Mouse (Mus musculus) MEL (cell line): ENCODE measurements around the gene Npnt. TPM values are rescaled to one million over a fixed set of nuclear protein-coding genes. Genes with fewer than 3 reads are reported as not detected.

Source experiments
- DNase-seq: peaks from one replicate; pipeline ENCODE4 v3.0.0; 2011; ENCODE audit warnings: low read depth, low spot score
- H3K27ac ChIP-seq: 2 replicates; pipeline ENCODE4 v1.5.1; 2012; ENCODE audit warnings: low read depth, mild to moderate bottlenecking, control low read depth, low read length, moderate library complexity; ENCODE audit not compliant: control insufficient read depth
- H3K27me3 ChIP-seq, 2 experiments: fragments of 150-350 bp in 1 of 2; sonication (generic) in 1 of 2; 2 replicates each; pipeline ENCODE4 v1.6.1; 2012; ENCODE audit warnings: low read length in 2 of 2, mild to moderate bottlenecking in 2 of 2, improper control_type of control experiment in 1 of 2, moderate library complexity in 1 of 2; ENCODE audit not compliant: insufficient read depth in 2 of 2, control insufficient read depth in 1 of 2
- H3K36me3 ChIP-seq, 2 experiments: 2 replicates each; pipeline ENCODE4 v1.6.1; 2012 to 2014; ENCODE audit warnings: low read length in 2 of 2, improper control_type of control experiment in 1 of 2, inconsistent platforms in 1 of 2, mild to moderate bottlenecking in 1 of 2; ENCODE audit not compliant: insufficient read depth in 2 of 2, control insufficient read depth in 1 of 2
- H3K4me1 ChIP-seq, 2 experiments: fragments of 150-350 bp in 1 of 2; sonication (generic) in 1 of 2; 2 replicates each; pipeline ENCODE4 v1.6.1; 2012; ENCODE audit warnings: low read length in 2 of 2, improper control_type of control experiment in 1 of 2, mild to moderate bottlenecking in 1 of 2; ENCODE audit not compliant: insufficient read depth in 2 of 2, control insufficient read depth in 1 of 2
- H3K4me3 ChIP-seq, 2 experiments: fragments of 150-350 bp in 1 of 2; sonication (generic) in 1 of 2; 2 replicates each; pipeline ENCODE4 v1.5.1; 2012; ENCODE audit warnings: low read depth in 2 of 2, low read length in 2 of 2, mild to moderate bottlenecking in 2 of 2, moderate library complexity in 2 of 2, control low read depth in 1 of 2, improper control_type of control experiment in 1 of 2; ENCODE audit not compliant: control insufficient read depth in 1 of 2, insufficient read depth in 1 of 2
- H3K79me2 ChIP-seq: 2 replicates; pipeline ENCODE4 v1.6.1; 2012; ENCODE audit warnings: mild to moderate bottlenecking, low read length, moderate library complexity; ENCODE audit not compliant: control insufficient read depth, poor library complexity, insufficient read depth
- H3K9ac ChIP-seq: 2 replicates; pipeline ENCODE4 v1.6.1; 2012; ENCODE audit warnings: low read depth, mild to moderate bottlenecking, control low read depth, low read length, moderate library complexity; ENCODE audit not compliant: control insufficient read depth, poor library complexity, severe bottlenecking
- H3K9me3 ChIP-seq: fragments of 150-350 bp; sonication (generic); replicated peaks from 2 replicates; pipeline ENCODE4 v1.6.1; 2012; ENCODE audit warnings: mild to moderate bottlenecking, low read length, improper control_type of control experiment, moderate library complexity; ENCODE audit not compliant: insufficient read depth
- CHD1 ChIP-seq: IDR thresholded peaks from 2 replicates; pipeline ENCODE4 v1.6.1; 2012; ENCODE audit warnings: low read depth, mild to moderate bottlenecking, inconsistent platforms, low read length, improper control_type of control experiment
- CTCF ChIP-seq, 3 experiments: IDR thresholded peaks in 2 of 3; conservative IDR thresholded peaks in 1 of 3; 2 replicates each; pipeline ENCODE4 v1.5.1; 2011 to 2012; ENCODE audit warnings: low read length in 3 of 3, low read depth in 2 of 3, mild to moderate bottlenecking in 2 of 3, improper control_type of control experiment in 1 of 3, inconsistent platforms in 1 of 3, mixed read lengths in 1 of 3, moderate library complexity in 1 of 3; ENCODE audit not compliant: control insufficient read depth in 1 of 3, insufficient read depth in 1 of 3, poor library complexity in 1 of 3, severe bottlenecking in 1 of 3
- ELF1 ChIP-seq: IDR thresholded peaks from 2 replicates; pipeline ENCODE4 v1.6.1; 2014; ENCODE audit warnings: low read depth, mild to moderate bottlenecking, inconsistent platforms, low read length, improper control_type of control experiment, moderate library complexity
- GABPA ChIP-seq: IDR thresholded peaks from 2 replicates; pipeline ENCODE4 v1.6.1; 2012; ENCODE audit warnings: low read depth, mild to moderate bottlenecking, inconsistent platforms, low read length, improper control_type of control experiment, moderate library complexity
- MAFK ChIP-seq: IDR thresholded peaks from 2 replicates; pipeline ENCODE4 v1.6.1; 2011; ENCODE audit warnings: low read depth, mild to moderate bottlenecking, low read length, improper control_type of control experiment, borderline replicate concordance
- MAX ChIP-seq: IDR thresholded peaks from 2 replicates; pipeline ENCODE4 v1.6.1; 2011; ENCODE audit warnings: low read length, improper control_type of control experiment
- MAZ ChIP-seq: IDR thresholded peaks from 2 replicates; pipeline ENCODE4 v1.6.1; 2012; ENCODE audit warnings: low read depth, mild to moderate bottlenecking, inconsistent platforms, low read length, improper control_type of control experiment
- MEF2A ChIP-seq: IDR thresholded peaks from 2 replicates; pipeline ENCODE4 v1.6.1; 2014; ENCODE audit warnings: low read depth, mild to moderate bottlenecking, inconsistent platforms, low read length, improper control_type of control experiment; ENCODE audit not compliant: poor library complexity, insufficient replicate concordance, severe bottlenecking; ENCODE audit errors: extremely low read depth
- POLR2A ChIP-seq, 2 experiments: IDR thresholded peaks; 2 replicates each; pipeline ENCODE4 v1.6.1; 2011 to 2012; ENCODE audit warnings: low read length in 2 of 2, mild to moderate bottlenecking in 2 of 2, control low read depth in 1 of 2, improper control_type of control experiment in 1 of 2, low read depth in 1 of 2, moderate library complexity in 1 of 2; ENCODE audit not compliant: control insufficient read depth in 1 of 2, insufficient read depth in 1 of 2, poor library complexity in 1 of 2
- RAD21 ChIP-seq: IDR thresholded peaks from 2 replicates; pipeline ENCODE4 v1.6.1; 2011; ENCODE audit warnings: mild to moderate bottlenecking, low read depth, low read length, improper control_type of control experiment
- SIN3A ChIP-seq: IDR thresholded peaks from 2 replicates; pipeline ENCODE4 v1.6.1; 2012; ENCODE audit warnings: low read length, improper control_type of control experiment, inconsistent platforms
- TAL1 ChIP-seq: IDR thresholded peaks from 2 replicates; pipeline ENCODE4 v1.6.1; 2012; ENCODE audit warnings: mild to moderate bottlenecking, inconsistent platforms, low read length, moderate library complexity, mixed read lengths
- TCF12 ChIP-seq: IDR thresholded peaks from 2 replicates; pipeline ENCODE4 v1.6.1; 2014; ENCODE audit warnings: low read depth, mild to moderate bottlenecking, inconsistent platforms, low read length, improper control_type of control experiment, moderate library complexity
- UBTF ChIP-seq: IDR thresholded peaks from 2 replicates; pipeline ENCODE4 v1.6.1; 2012; ENCODE audit warnings: low read depth, mild to moderate bottlenecking, inconsistent platforms, low read length, improper control_type of control experiment, moderate library complexity, borderline replicate concordance; ENCODE audit not compliant: insufficient read depth
- USF1 ChIP-seq: IDR thresholded peaks from 2 replicates; pipeline ENCODE4 v1.6.1; 2014; ENCODE audit warnings: low read depth, mild to moderate bottlenecking, inconsistent platforms, low read length, improper control_type of control experiment, moderate library complexity
- ZC3H11A ChIP-seq: IDR thresholded peaks from 2 replicates; pipeline ENCODE4 v1.6.1; 2012; ENCODE audit warnings: low read depth, mild to moderate bottlenecking, inconsistent platforms, low read length, improper control_type of control experiment
- polyA plus RNA-seq, 2 experiments: library from polyadenylated mRNA; stranded (reverse) in 1 of 2; unstranded in 1 of 2; fragments of >175 nt in 1 of 2; fragments of >200 nt in 1 of 2; gene quantifications; 2 replicates each; pipeline versions ENCODE4 v1.2.1 to v1.2.4; 2012; ENCODE audit warnings: low replicate concordance in 2 of 2, low read depth in 1 of 2; ENCODE audit not compliant: insufficient read length in 2 of 2, insufficient read depth in 1 of 2, missing spikeins in 1 of 2
- total RNA-seq: library from RNA; depleted of rRNA; stranded (reverse); fragments of 300-350 nt; gene quantifications from 2 replicates; pipeline ENCODE4 v1.2.3, GENCODE M21; 2012

Gene Npnt
- total and polyA plus RNA-seq, 3 experiments: 0.06 TPM; not detected in 2

- no peaks in the 10 kb centered on the region for H3K79me2 ChIP-seq
- H3K27me3 ChIP-seq: no peaks in the 10 kb centered on the region; a peak in 1 of 4 replicates
- peak; percentile 24 for DNase-seq
- no peak for TF ChIP-seq MAZ
- TF ChIP-seq ZC3H11A: no peak
- no peak for TF ChIP-seq POLR2A (IDR thresholded peaks at IDR 0.05; ENCODE audit: control insufficient read depth in 1 of 2, insufficient read depth in 1 of 2, low read depth in 1 of 2, low read length in 2 of 2, poor library complexity in 1 of 2)
- no peak for TF ChIP-seq MEF2A
- TF ChIP-seq SIN3A: no peak
- no peak for TF ChIP-seq RAD21
- no peak for TF ChIP-seq MAFK
- peaks cover 0 to 3% of the 10 kb centered on the region in 2 experiments; a peak in 2 of 4 replicates for H3K36me3 ChIP-seq
- H3K27ac ChIP-seq: no peak overlapping the region
- no peak overlapping the region for H3K9ac ChIP-seq
- peaks cover 6 to 19% of the 10 kb centered on the region in 2 experiments for H3K4me1 ChIP-seq
- peak overlapping the region; percentile 23 to 43; a peak in 3 of 4 replicates for H3K4me3 ChIP-seq
- no peaks in the 10 kb centered on the region for H3K9me3 ChIP-seq
Measured at GRCm38 (mm10) chr3:132864986-132865385, 85.1 kb downstream of the Npnt start.

DNA sequence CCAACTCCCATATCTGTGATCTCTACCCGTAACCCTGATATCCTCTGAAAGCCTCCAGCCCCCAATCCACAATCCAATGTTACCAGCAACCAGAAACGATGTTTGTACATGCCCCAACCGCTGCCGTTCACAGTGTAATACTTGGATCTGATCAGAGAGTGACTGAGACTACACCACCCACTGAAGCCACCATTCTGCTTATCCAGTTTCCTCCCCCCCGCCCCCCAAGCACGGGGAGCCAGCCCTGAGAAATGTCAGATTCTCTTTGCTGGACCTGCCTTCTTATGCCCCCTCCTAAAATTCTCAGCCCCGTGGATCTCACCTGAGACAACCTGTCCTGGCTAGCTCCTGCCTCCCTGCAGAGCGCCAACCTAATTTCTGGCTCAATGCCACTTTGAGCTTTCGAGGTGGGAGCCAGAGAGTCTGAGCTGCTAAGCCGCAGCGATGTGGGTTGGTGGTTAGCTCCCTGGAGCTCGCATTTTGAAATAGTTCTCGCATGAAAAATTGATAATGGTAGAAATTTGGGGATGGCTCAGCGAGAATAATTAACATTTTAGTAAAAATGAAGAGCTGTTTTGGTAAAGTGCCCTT, 85.7 kb downstream of the Npnt start:
- TF ChIP-seq ELF1 (no peak), ZC3H11A (no peak), CHD1 (no peak), UBTF (no peak), CTCF (IDR thresholded peaks at IDR 0.05 in 2 of 3, conservative IDR thresholded peaks at IDR 0.05 in 1 of 3; ENCODE audit: control insufficient read depth in 1 of 3, insufficient read depth in 1 of 3, low read depth in 2 of 3, low read length in 3 of 3, poor library complexity in 1 of 3, severe bottlenecking in 1 of 3) (no peak), TAL1 (no peak), MAFK (no peak), USF1 (no peak), MAX (no peak), GABPA (no peak), TCF12 (no peak), MAZ (no peak)
- no peak overlapping the region for H3K27ac ChIP-seq

More for the DNA sequence above, 85.7 kb downstream of the Npnt start:
- DNase-seq: peak; percentile 62
- no peaks in the 10 kb centered on the region for H3K79me2 ChIP-seq
- H3K4me3 ChIP-seq: peak overlapping the region; percentile 41 to 43
- peaks cover 0 to 5% of the 10 kb centered on the region in 2 experiments; a peak in 2 of 4 replicates for H3K36me3 ChIP-seq
- H3K9ac ChIP-seq: no peak overlapping the region
- peaks cover 6 to 21% of the 10 kb centered on the region in 2 experiments for H3K4me1 ChIP-seq
- H3K9me3 ChIP-seq: no peaks in the 10 kb centered on the region
- no peaks in the 10 kb centered on the region; a peak in 1 of 4 replicates for H3K27me3 ChIP-seq
